Mouse (Mus musculus): ENCODE data around the gene Gm42715. TPM values are rescaled to one million over a fixed set of nuclear protein-coding genes. Genes with fewer than 3 reads are reported as not detected.

Gm42715 gene
- total RNA-seq, 2 experiments from 2014 or later: 6.0 to 9.2 TPM

DNA sequence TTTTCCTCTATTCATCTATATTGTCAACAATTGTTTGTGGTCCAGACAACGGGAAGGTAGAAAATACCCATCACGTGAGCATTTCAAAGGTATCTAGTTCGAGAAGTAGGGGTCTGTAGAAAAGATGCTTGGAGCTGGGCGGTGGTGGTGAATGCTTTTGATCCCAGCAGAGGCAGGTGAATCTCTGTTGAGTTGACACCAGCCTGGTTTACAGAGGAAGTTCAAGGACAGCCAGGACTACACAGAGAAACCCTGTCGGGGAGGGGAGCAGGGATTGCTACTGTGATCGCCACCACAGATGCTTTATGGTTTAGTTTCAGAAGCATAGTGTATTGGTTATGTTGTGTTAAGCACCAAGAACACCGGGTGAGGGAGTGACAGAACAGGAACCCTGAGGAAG, 54.7 kb downstream of the Gm42715 start:
- no peak for DNase-seq (ENCODE audit: extremely low spot score in 1 of 2, low spot score in 1 of 2)

DNA sequence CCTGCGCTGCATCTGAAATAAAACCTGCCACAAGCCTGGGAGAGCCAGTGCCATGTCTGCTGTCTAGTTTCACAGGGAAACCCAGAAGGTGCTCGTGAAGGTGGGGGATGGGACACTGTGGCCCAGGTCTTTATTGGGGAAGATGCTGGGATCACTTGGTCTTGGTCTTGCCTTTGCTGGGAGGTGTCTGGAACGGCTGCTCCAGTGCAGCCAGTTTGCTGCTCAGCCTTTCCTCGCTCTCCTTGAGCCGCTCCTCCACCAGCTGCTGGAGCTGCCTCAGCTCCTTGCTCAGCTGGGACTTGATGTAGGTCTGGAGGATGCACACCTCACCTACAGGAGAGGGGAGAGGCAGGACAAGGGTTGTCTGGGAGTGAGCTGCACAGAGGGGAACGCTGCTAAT, 63.9 kb downstream of the Gm42715 start:
- no peak for DNase-seq (ENCODE audit: extremely low spot score in 1 of 2, low spot score in 1 of 2)

DNA sequence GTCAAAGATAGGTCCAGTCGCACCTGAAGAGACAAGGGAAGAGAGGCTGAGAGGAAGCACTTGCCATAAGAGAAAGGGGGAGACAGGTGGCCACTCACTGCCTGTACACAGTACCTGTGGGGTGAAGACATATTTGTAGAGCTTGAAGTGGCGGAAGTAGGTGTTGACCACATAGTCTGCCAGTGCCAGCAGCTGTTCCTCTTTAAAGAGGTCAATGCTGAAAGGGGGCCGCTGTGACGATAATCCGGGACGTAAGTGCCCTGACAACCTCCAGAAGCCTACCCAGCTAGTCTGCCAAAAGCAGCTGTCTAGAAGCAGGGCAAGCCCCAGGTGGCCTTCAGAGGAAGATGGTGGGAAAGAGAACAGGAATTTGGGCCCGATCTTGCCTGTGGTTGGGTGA, 65.6 kb downstream of the Gm42715 start:
- DNase-seq (ENCODE audit: extremely low spot score in 1 of 2, low spot score in 1 of 2): no peak

DNA sequence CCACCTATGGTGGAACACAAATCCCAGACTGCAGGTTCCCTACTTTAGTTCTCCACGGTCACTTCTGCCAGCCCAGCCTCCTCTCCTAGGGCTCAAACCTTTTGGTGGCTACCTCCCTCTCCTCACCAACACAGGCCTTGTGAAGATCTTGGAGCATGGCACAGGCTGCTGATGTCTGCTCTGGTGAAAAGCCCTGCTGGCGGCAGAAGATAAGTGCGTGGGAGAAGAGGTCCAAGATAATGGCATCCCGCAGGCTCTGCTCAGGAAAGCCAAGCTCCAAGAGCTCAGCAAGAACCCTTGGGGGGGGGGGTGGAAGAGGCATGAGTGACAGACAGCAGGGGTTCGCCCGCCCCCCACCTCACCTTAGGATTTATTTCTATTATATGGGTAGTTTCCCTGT, 66.8 kb downstream of the Gm42715 start:
- no peak for DNase-seq (ENCODE audit: extremely low spot score in 1 of 2, low spot score in 1 of 2)

DNA sequence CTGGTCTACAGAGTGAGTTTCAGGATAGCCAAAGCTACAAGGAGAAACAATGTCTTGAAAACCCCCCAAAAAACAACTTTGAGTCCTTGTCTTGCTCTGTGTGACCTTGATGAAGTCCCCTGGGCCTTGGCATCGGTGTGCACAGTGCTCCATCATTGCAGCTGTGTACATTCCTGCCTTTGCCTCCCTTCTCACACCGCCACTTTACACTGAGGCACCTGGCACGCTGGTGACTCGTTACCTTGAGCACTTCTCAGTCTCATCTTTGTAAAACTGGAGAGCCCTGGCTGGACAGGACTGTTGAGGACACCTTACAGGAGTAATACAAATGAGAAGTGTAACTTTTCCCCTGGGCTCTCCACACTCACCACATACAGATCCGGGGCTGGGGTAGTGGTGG, 67.8 kb downstream of the Gm42715 start:
- DNase-seq (ENCODE audit: extremely low spot score in 1 of 2, low spot score in 1 of 2): no peak

DNA sequence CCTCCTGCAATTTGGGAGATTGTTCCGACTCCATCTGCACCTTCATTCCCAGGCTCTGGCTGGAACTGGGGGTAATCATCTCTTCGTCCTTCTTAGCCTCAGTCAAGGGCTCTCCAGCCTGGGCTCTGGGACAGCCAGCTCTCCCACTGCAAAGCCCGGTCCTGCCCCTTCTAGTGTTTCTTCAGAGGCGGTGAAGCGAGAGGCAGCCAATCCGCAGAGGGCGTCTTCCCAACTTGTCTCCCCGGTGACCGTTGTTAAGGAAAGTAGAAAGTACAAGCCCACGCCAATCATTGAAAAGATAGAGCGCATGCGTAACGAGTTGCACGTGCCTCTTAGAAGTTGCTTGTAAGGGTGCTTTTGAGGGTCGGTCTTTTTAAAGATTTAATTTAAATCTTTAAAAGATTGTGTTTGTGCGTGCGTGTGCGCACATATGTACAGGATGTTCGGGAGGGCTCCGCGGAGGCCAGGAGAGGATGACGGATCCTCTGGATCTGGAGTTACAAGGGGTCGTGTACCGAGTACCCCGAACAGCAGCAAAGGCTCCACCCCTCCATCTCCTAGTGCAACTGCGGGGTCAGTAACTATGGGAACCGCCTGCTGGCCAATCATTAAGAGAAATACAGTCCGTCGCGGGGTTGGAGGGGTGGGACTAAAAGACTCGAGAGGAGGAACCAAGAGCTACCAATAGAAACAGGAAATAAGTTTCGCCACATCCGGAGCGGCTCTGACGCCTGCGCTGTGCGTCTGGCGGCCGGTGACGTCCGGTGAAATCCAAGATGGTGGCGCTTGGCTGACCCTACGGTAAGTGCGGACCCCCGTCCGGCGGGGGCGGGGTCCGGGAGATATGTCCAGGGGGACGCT, 68.9 kb downstream of the Gm42715 start, which contains the start of the genes Ccdc189 and Rnf40:
Gene Ccdc189, minus strand, starts transcription at position 585 of the 861 bp plus-strand sequence.
Gene Rnf40, plus strand, starts transcription at position 757 of the 861 bp plus-strand sequence.
- DNase-seq (ENCODE audit: extremely low spot score in 1 of 2, low spot score in 1 of 2): peak; percentile 77 to 80

DNA sequence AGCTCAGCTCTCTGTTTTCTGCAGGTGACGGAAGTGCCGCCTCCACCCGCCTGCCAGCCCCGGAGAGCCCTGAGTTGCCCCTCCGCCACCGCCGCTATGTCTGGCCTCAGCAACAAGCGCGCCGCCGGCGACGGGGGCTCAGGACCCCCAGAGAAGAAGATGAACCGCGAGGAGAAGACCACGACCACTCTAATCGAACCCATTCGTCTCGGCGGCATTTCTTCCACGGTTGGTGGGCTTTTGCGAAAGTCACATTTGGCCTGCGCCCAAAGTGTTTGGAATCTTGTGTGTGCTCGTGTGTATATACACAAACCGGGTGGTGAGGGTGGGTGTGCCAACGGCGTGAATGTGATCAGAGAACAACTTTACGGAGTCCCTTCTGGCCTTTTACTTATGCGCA, 69.5 kb downstream of the Gm42715 start:
- DNase-seq (ENCODE audit: extremely low spot score in 1 of 2, low spot score in 1 of 2): no peak

DNA sequence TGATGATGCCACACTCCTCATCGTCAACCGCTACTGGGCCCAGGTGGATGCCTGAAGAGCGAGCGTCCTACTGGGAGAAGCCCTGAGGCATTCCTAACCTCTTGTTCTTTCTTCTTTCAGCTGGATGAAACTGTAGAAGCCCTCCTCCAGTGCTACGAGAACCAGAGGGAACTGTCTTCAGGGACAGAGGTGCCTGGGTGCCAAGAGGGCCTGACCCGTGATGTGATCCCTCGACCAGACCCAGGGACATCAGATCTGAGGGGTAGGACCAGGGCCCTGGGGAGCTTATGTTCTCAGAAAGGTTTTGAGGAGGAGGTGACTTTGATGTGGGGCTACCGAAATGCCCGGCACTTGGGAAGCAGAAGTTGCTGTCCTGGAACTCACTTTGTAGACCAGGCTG, 70.3 kb downstream of the Gm42715 start:
- no peak for DNase-seq (ENCODE audit: extremely low spot score in 1 of 2, low spot score in 1 of 2)

DNA sequence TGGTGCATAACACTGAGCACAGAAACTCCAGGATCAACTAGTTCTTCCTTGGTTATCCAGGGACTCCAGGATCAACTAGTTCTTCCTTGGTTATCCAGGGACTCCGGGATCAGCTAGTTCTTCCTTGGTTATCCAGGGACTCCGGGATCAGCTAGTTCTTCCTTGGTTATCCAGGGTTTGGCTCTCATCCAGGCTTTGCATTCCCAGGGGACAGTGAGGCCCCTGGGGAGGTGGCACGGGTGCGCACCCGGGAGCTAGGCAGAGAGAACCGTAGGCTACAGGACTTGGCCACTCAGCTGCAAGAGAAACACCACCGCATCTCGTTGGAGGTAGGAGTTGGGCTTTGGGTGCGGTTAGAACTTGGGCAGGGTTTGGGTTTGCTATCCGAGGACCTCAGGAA, 71.7 kb downstream of the Gm42715 start:
- no peak for DNase-seq (ENCODE audit: extremely low spot score in 1 of 2, low spot score in 1 of 2)

DNA sequence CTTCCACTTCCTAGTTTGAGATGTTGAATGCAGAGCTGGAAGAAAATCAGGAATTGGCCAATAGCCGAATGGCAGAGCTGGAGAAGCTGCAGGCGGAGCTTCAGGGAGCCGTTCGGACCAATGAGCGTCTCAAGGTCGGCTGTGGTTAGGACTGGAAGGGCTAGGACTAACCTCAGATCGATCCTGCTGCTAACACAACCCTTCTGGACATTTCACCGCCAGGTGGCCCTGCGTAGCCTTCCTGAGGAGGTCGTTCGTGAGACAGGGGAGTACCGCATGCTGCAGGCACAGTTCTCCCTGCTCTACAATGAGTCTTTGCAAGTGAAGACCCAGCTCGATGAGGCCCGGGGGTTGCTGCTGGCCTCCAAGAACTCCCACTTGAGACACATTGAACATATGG, 73.2 kb downstream of the Gm42715 start:
- DNase-seq (ENCODE audit: extremely low spot score in 1 of 2, low spot score in 1 of 2): no peak

DNA sequence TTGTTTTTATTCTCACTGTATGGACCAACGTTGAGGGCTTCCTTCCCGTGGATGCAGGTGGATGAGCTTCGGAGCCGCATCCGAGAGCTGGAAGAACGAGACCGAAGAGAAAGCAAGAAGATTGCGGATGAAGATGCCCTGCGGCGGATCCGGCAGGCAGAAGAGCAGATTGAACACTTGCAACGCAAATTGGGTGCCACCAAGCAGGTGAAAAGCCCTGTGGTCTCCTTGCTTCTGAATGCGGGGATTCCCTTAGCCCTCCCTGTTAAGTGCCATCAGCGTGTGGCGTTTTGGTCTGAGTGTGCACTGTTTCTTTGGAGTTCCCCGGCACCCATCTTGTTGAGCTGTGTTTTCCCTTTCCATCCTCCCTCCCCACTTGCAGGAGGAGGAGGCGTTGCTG, 77.4 kb downstream of the Gm42715 start:
- no peak for DNase-seq (ENCODE audit: extremely low spot score in 1 of 2, low spot score in 1 of 2)

DNA sequence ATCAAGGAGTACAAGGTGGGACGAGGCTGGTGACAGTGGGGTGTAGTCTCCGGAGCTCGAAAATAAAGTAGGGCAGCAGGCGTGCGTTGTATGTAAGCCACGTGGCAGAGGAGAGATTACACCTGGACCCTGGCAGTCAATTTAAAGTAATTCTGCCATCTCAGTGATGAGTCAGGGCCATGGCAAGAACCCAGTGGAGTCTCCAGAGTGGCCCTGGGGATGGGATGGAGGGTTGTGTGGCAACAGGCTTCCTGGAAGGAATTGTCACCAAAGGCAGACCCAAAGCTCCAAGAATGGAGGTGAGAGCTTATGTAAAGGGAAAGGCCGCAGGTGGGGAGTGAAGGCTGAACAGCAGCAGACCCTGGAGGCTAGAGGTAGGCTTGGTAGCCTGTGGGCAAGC, 81.2 kb downstream of the Gm42715 start:
- no peak for DNase-seq (ENCODE audit: extremely low spot score in 1 of 2, low spot score in 1 of 2)

DNA sequence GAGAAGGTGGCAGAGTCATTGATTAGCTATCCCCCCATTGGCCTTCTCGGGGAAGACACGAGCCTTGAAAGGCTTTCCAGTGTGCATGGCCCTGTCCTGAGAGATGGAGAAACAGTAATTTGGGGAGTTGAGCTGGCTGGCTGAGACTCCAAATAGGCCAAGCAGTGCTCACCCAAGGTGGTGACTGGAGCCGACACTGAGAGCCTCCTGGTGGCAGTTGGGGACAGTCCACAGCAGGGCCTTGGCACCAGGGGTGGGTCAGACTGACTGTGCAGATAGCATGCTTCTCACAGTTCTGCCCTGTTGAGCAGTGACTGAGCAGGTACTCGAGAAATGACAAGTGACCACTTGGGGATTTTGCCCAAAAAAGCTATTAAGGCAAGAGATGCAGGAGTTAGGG, 82.4 kb downstream of the Gm42715 start:
- no peak for DNase-seq (ENCODE audit: extremely low spot score in 1 of 2, low spot score in 1 of 2)

DNA sequence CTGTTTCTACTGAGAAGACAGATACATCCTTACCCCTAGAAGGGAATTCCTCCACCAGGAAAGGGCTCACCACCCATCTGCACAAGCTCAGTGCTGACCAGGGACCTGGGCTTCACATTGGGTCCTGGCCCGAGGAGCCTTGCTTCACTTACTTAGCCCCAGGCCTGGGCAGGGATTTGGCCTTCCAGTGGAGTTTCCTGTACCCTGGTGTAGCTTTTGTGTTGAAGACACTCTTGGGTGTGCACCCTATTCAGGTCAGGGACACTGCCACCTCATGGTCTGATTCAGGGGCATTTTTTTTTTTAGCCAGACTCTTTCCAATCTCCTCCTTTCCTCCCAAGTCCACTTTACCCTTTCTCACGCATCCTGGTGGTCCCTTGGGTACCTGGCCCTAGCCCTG, 83.5 kb downstream of the Gm42715 start:
- no peak for DNase-seq (ENCODE audit: extremely low spot score in 1 of 2, low spot score in 1 of 2)

DNA sequence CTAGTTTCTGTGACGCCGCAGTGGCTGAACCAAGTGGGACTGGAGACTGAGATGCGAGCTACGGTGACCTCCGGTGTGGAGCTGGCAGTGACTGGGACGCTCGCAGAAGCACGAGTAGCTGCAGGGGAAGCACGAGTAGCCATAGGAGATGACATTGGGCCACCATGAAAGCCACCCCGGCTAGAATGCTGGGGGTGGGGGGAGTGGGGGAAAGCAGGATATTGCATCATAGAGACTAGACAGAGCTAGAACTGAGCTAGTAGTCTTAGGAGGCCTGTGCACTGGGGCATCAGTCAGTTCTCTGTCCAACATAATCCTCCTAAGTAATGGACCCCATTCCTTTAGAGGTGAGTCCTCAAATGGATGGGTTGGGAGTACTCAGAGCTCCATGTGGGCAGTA, 84.9 kb downstream of the Gm42715 start:
- no peak for DNase-seq (ENCODE audit: extremely low spot score in 1 of 2, low spot score in 1 of 2)

DNA sequence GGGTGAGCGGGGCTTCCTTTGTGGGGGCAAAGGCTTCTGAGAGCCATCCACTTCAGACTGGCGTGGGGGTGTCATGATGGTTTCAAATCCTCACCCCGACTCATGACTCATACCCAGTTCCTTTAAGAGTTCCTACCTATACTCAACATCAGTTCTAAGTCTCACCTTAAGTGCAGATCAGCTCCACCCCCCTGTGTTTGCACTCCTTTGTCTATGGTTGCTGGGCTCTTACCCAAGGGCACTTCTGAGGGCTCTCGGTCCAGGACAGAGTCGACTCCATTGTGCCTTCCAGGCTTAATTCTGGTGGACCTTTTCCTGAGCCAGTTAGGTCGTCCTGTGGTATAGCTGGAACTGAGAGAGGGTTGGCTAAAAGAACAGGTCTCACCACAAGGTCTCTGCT, 87.8 kb downstream of the Gm42715 start:
- no peak for DNase-seq (ENCODE audit: extremely low spot score in 1 of 2, low spot score in 1 of 2)

DNA sequence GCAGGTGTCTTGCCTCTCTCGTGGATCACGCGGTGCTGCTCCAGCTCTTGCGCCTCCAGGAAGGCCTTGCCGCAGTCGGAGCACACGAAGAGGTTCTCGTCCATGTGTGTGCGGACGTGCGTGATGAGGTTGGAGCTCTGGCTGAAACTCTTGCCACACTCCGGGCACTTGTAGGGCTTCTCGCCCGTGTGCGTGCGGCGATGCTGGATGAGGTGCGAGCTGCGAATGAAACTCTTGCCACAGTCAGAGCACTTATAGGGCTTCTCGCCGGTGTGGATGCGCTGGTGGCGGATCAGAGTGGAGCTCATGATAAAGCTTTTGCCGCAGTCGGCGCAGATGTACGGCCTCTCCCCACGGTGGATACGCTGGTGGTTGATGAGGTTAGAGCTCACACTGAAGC, 91.6 kb downstream of the Gm42715 start:
- no peak for DNase-seq (ENCODE audit: extremely low spot score in 1 of 2, low spot score in 1 of 2)

DNA sequence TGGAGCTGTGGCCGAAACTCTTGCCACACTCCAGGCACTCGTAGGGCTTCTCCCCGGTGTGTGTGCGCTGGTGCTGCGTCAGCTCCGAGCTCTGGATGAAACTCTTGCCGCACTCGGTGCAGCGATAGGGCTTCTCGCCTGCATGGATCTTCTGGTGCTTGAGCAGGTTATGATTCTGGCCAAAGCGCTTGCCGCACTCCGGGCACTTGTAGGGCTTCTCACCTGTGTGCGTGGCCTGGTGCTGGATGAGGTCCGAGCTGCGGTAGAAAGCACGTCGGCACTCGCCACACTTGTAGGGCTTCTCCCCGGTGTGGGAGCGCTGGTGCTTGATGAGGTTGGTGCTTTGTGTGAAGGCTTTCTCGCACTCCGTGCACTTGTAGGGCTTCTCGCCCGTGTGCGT, 92.2 kb downstream of the Gm42715 start:
- no peak for DNase-seq (ENCODE audit: extremely low spot score in 1 of 2, low spot score in 1 of 2)

DNA sequence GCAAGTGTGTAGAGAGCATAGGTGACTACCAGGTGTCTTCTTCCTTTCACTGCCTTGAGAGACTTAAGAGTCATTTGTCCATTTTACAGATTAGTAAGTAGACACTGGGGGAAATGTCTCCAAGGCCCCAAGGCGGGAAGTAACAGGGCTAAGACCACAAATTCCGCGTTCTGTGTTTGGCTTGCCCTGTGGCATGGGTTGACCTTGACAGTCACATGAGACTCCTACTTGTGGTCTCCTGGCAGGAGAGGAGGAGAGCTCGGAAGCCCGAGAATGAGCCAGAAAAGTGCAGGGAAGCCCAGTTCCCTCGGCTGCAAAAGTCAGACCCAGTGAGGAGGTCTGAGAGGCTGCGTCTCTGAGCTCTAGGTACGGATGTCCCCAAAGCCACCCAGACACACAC, 94.1 kb downstream of the Gm42715 start:
- no peak for DNase-seq (ENCODE audit: extremely low spot score in 1 of 2, low spot score in 1 of 2)

DNA sequence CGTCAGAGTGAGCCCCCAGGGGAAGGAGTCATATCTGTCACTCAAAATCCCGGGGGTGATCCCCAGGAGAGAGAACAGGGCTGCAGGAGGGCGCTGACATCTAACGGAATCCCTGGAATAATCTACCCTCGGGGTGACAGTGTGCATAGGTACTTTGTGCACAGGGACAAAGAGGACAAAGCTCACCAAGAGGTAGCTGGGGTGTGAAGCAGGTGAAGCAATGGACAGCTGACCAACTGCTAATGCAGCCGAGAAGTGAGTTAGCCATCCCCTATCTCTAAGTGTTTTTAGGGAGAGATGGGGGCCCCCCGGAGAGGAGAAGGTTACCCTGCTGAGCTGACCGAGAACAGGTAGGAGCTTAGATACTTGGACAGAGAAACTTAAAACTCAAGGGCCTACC, 94.7 kb downstream of the Gm42715 start:
- no peak for DNase-seq (ENCODE audit: extremely low spot score in 1 of 2, low spot score in 1 of 2)

DNA sequence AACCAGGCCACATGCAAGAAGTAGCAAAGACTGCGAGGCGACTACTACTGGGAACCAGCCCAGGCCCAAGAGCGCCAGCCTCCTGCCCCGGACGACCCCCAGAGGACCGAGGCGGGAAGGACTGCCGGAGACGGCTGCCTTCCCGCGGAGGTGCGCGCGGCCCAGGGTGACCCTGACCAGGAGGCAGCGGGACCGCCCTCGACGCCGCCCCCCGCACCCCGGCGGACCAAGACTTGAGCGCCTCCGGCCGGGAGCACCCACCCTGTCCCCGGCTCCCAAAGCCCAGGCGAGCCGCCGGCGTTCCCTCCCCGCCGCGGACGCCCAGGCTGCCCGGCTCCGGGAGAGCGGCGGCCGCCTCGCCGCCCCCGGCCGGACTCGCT, 95.1 kb downstream of the Gm42715 start:
- DNase-seq (ENCODE audit: extremely low spot score in 1 of 2, low spot score in 1 of 2): no peak

Data from layer of hippocampus, postnatal 25 days (tissue).